Mouse (Mus musculus) neural tube, embryonic 11.5 days (tissue): ENCODE data around the gene F12. TPM values are rescaled to one million over a fixed set of nuclear protein-coding genes. Genes with fewer than 3 reads are reported as not detected.

Experiments used
- ATAC-seq: fragments of 200-750 bp; cut with Nextera tagmentation; 2 replicates; pipeline ENCODE4 v1.8.0; 2017; ENCODE audit warnings: moderate number of reproducible peaks, mild to moderate bottlenecking, moderate TSS enrichment, moderate library complexity; ENCODE audit not compliant: insufficient read depth, low FRiP score, low TSS enrichment
- DNase-seq: peaks from one replicate; pipeline ENCODE4 v3.0.0-alpha.2; 2015; ENCODE audit warnings: low spot score
- H3K27ac ChIP-seq: fragments of 300-500 bp; sonication (generic); 2 replicates; pipeline ENCODE4 v1.5.1; 2014; ENCODE audit warnings: low read depth, mild to moderate bottlenecking, low read length
- H3K27me3 ChIP-seq: fragments of 300-500 bp; sonication (generic); 2 replicates; pipeline ENCODE4 v1.6.1; 2014; ENCODE audit warnings: mild to moderate bottlenecking, low read length, mixed read lengths; ENCODE audit not compliant: control insufficient read depth, insufficient read depth
- H3K36me3 ChIP-seq: fragments of 300-500 bp; sonication (generic); 2 replicates; pipeline ENCODE4 v1.6.1; 2014; ENCODE audit warnings: mild to moderate bottlenecking, low read length, moderate library complexity, mixed read lengths; ENCODE audit not compliant: control insufficient read depth, insufficient read depth
- H3K4me1 ChIP-seq: fragments of 300-500 bp; sonication (generic); 2 replicates; pipeline ENCODE4 v1.6.1; 2014; ENCODE audit warnings: low read length, mixed read lengths; ENCODE audit not compliant: control insufficient read depth, insufficient read depth
- H3K4me2 ChIP-seq: fragments of 300-500 bp; sonication (generic); 2 replicates; pipeline ENCODE4 v1.6.1; 2014; ENCODE audit warnings: low read depth, mild to moderate bottlenecking, moderate library complexity
- H3K4me3 ChIP-seq: fragments of 300-500 bp; sonication (generic); 2 replicates; pipeline ENCODE4 v1.5.1; 2014; ENCODE audit warnings: low read depth, low read length
- H3K9ac ChIP-seq: fragments of 300-500 bp; sonication (generic); 2 replicates; pipeline ENCODE4 v1.6.1; 2014; ENCODE audit warnings: mild to moderate bottlenecking, low read length
- H3K9me3 ChIP-seq: fragments of 300-500 bp; sonication (generic); 2 replicates; pipeline ENCODE4 v1.6.1; 2016; ENCODE audit warnings: low read length; ENCODE audit not compliant: control insufficient read depth
- WGBS: fragments of 180-500 bp; shearing (Covaris S2); extraction: QIAGEN DNeasy Blood & Tissue Kit; methylation state at CpG from one replicate; pipeline ENCODE4 v1.1.7; 2014; 5-methylcytosine and 5-hydroxymethylcytosine counted together
- microRNA-seq: library from miRNA; unstranded; fragments of <30 nt; microRNA quantifications from one replicate; pipeline ENCODE4, GENCODE M21; 2016
- polyA plus RNA-seq: library from polyadenylated mRNA; unstranded; fragments of >200 nt; fragmentation: Nextera tagmentation; extraction: Ambion mirVana; gene quantifications from 2 replicates; pipeline ENCODE4 v1.2.1, GENCODE M21; 2014

Gene F12
- polyA plus RNA-seq, 1 experiment from 2014 or later = not detected

GRCm38 (mm10) chr13:55374206-55374924, 52.2 kb downstream of the F12 start:
- DNase-seq = no peak
- H3K9me3 ChIP-seq = no peaks in the 10 kb centered on the region
- no peak overlapping the region for H3K9ac ChIP-seq
- H3K4me1 ChIP-seq = no peaks in the 10 kb centered on the region
- ATAC-seq = no peak
- H3K27ac ChIP-seq = no peak overlapping the region
- H3K4me2 ChIP-seq = no peak overlapping the region
- no peak overlapping the region for H3K4me3 ChIP-seq
- H3K27me3 ChIP-seq = peaks cover 23% of the 10 kb centered on the region
- WGBS = 57% methylated on average over 6 of the region's 6 CpGs
- H3K36me3 ChIP-seq = no peaks in the 10 kb centered on the region

- 0 out of 2 replicates have a peak, but pooled peaks cover 2% of the 10 kb centered on the region for H3K27me3 ChIP-seq
- ATAC-seq (no peak), DNase-seq (no peak)
- no peaks in the 10 kb centered on the region for H3K4me1 ChIP-seq
- no peak overlapping the region for H3K4me2 ChIP-seq
- H3K36me3 ChIP-seq = no peaks in the 10 kb centered on the region
- 56% methylated on average over 5 of the region's 5 CpGs for WGBS
- no peak overlapping the region for H3K9ac ChIP-seq
- H3K27ac ChIP-seq = no peak overlapping the region
- H3K9me3 ChIP-seq = no peaks in the 10 kb centered on the region
- no peak overlapping the region for H3K4me3 ChIP-seq
Measured at GRCm38 (mm10) chr13:55371740-55372139, 54.9 kb downstream of the F12 start.

- Histone ChIP-seq H3K4me1 (no peaks in the 10 kb centered on the region), H3K4me3 (no peak overlapping the region), H3K27me3 (0 out of 2 replicates have a peak, but pooled peaks cover 2% of the 10 kb centered on the region), H3K9ac (no peak overlapping the region), H3K27ac (no peak overlapping the region), H3K36me3 (no peaks in the 10 kb centered on the region), H3K9me3 (no peaks in the 10 kb centered on the region), H3K4me2 (no peak overlapping the region)
- no peak for ATAC-seq
- 71% methylated on average over 8 of the region's 8 CpGs for WGBS
- no peak for DNase-seq
Measured at GRCm38 (mm10) chr13:55371007-55371681, 55.4 kb downstream of the F12 start.

DNA sequence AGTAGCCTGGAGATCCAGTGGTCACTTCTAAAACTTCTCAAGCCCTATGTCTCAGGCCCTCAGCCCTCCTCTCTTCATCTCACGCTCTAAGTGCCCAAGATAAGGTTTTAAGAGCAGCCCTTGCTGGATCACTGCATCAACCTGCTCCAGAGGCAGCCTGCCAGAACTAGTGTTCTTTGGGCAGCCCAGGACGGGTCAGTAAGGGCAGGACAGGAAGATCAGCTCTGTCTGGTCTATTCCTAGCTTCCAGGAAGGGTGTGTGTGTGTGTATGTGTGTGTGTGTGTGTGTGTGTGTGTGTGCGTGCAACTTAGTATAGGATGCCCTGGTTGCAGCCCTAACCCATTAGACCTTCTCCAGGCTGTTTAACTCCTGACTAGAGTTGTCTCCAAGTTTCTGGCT, 56.4 kb downstream of the F12 start:
- WGBS = 67% methylated on average over 3 of the region's 3 CpGs

DNA sequence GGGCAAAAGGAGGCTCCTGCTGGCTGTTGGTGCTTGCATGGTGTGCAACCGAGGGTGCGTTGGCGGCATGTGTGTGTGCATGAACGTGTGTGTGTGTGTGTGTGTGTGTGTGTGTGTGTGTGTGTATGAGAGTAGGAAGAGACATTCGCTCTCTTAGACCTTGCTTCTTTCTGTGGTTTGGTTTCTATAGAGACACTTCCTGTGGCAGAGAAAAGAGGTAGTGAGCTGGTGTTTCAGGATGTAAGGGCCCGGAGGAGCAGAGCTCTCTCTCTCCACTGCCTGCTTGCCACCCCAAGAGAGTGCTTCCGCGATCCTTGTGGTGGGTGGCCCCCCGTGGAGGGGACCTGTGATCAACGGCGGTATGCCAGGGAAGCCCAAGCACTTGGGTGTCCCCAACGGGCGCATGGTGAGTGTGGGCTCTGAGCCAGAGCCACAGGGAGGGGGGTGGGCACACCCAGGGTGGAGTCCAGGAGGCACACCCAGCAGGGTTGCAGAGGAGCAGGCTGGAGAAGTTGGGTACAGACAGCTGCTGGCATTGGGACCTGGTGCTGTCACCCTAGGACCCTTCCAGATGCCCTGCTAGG, 57.0 kb downstream of the F12 start, which contains the start of gene Rgs14:
Gene Rgs14 (plus strand): TSS at position 202 of the 584 bp plus-strand sequence.
- WGBS = 58% methylated on average over 13 of the region's 13 CpGs
- no peak for DNase-seq
- no peak for ATAC-seq
- H3K4me1 ChIP-seq = no peaks in the 10 kb centered on the region
- H3K27ac ChIP-seq = no peak within 1 kb of the TSS
- no peak within 1 kb of the TSS for H3K4me2 ChIP-seq
- H3K27me3 ChIP-seq = no peaks in the 10 kb centered on the region
- no peaks in the 10 kb centered on the region for H3K36me3 ChIP-seq
- no peak within 1 kb of the TSS for H3K4me3 ChIP-seq
- H3K9ac ChIP-seq = no peak within 1 kb of the TSS
- H3K9me3 ChIP-seq = no peaks in the 10 kb centered on the region

More for the DNA sequence above, 56.4 kb downstream of the F12 start:
- Histone ChIP-seq H3K27ac (no peak overlapping the region), H3K9me3 (no peaks in the 10 kb centered on the region), H3K9ac (no peak overlapping the region), H3K36me3 (no peaks in the 10 kb centered on the region), H3K4me3 (no peak overlapping the region), H3K4me1 (no peaks in the 10 kb centered on the region), H3K4me2 (no peak overlapping the region), H3K27me3 (no peaks in the 10 kb centered on the region)
- DNase-seq (no peak), ATAC-seq (no peak)

GRCm38 (mm10) chr13:55368401-55368800, 58.2 kb downstream of the F12 start:
- ATAC-seq (no peak), DNase-seq (no peak)
- no peak overlapping the region for H3K4me3 ChIP-seq
- no peaks in the 10 kb centered on the region for H3K27me3 ChIP-seq
- H3K4me1 ChIP-seq = no peaks in the 10 kb centered on the region
- H3K4me2 ChIP-seq = no peak overlapping the region
- WGBS = 79% methylated on average over 7 of the region's 7 CpGs
- H3K36me3 ChIP-seq = no peaks in the 10 kb centered on the region
- no peaks in the 10 kb centered on the region for H3K9me3 ChIP-seq
- H3K9ac ChIP-seq = no peak overlapping the region
- no peak overlapping the region for H3K27ac ChIP-seq

Small RNA genes within 50 kb of the gene (microRNA-seq; reads per million reads assigned to microRNA genes)
- 0.78 reads per million for gene Mir6943

Other genes starting within 250 kb of the F12 start
- gene Nsd1, start 217.0 kb downstream of the F12 start, polyA plus RNA-seq = 68.2 and 69.8 TPM in 2 replicates
- gene Prelid1, start 106.3 kb downstream of the F12 start, polyA plus RNA-seq = 406 and 417 TPM in 2 replicates
- 89.7 and 90.6 TPM in 2 replicates for gene Rab24, start 104.8 kb downstream of the F12 start, polyA plus RNA-seq
- 29.5 and 31.6 TPM in 2 replicates for gene Mxd3, start 97.0 kb downstream of the F12 start, polyA plus RNA-seq
- 82.1 and 94.8 TPM in 2 replicates for gene Lman2, start 64.0 kb downstream of the F12 start, polyA plus RNA-seq
- gene Rgs14, start 57.1 kb downstream of the F12 start, polyA plus RNA-seq = 0.59 and 0.97 TPM in 2 replicates
- gene Slc34a1, start 28.6 kb downstream of the F12 start, polyA plus RNA-seq = 0.13 TPM in 1 of 2 replicates, not detected in the other
- not detected in 2 replicates for gene Pfn3, start 11.6 kb downstream of the F12 start, polyA plus RNA-seq
- gene Grk6, start 18.3 kb upstream of the F12 start, polyA plus RNA-seq = 58.1 and 59.6 TPM in 2 replicates
- gene Prr7, start 37.5 kb upstream of the F12 start, polyA plus RNA-seq = 2.2 and 2.6 TPM in 2 replicates
- gene Dbn1, start 61.3 kb upstream of the F12 start, polyA plus RNA-seq = 362 and 372 TPM in 2 replicates
- gene Pdlim7, start 86.9 kb upstream of the F12 start, polyA plus RNA-seq = 165 and 172 TPM in 2 replicates
- gene Dok3, start 102.5 kb upstream of the F12 start, polyA plus RNA-seq = 2.6 and 2.7 TPM in 2 replicates
- 74.5 and 76.3 TPM in 2 replicates for gene Ddx41, start 109.9 kb upstream of the F12 start, polyA plus RNA-seq
- gene Fam193b, start 144.3 kb upstream of the F12 start, polyA plus RNA-seq = 44.6 and 51.0 TPM in 2 replicates
- gene Tmed9, start 146.9 kb upstream of the F12 start, polyA plus RNA-seq = 51.6 and 59.0 TPM in 2 replicates
- gene B4galt7, start 173.1 kb upstream of the F12 start, polyA plus RNA-seq = 21.7 and 22.0 TPM in 2 replicates
- gene Caml, start 196.2 kb upstream of the F12 start, polyA plus RNA-seq = 68.0 and 69.2 TPM in 2 replicates
- gene Ddx46, start 208.2 kb upstream of the F12 start, polyA plus RNA-seq = 52.9 and 53.4 TPM in 2 replicates